Mouse (Mus musculus): ENCODE measurements around the gene Pygo1. TPM values are rescaled to one million over a fixed set of nuclear protein-coding genes. Genes with fewer than 3 reads are reported as not detected.

Gene Pygo1
- polyA plus RNA-seq, 1 experiment = 0.04 TPM

GRCm38 (mm10) chr9:72880225-72880960 lies 45.1 kb upstream of the Pygo1 start:
- no peaks in the 10 kb centered on the region for H3K36me3 ChIP-seq (ENCODE audit: control insufficient read depth, insufficient read depth)
- H3K79me2 ChIP-seq (ENCODE audit: control insufficient read depth, insufficient read depth) = no peaks in the 10 kb centered on the region
- TF ChIP-seq MAX (IDR thresholded peaks at IDR 0.05) (no peak), MYOD1 (IDR thresholded peaks at IDR 0.05; ENCODE audit: control insufficient read depth, insufficient read length, low read depth) (no peak), CEBPB (IDR thresholded peaks at IDR 0.05; ENCODE audit: low read depth) (no peak), USF1 (IDR thresholded peaks at IDR 0.05; ENCODE audit: low read depth) (no peak), FOSL1 (IDR thresholded peaks at IDR 0.05; ENCODE audit: insufficient read depth, low read length, poor library complexity, severe bottlenecking) (no peak), MYOG (IDR thresholded peaks at IDR 0.05; ENCODE audit: control insufficient read depth, extremely low read depth, insufficient read length) (no peak), CTCF (IDR thresholded peaks at IDR 0.05; ENCODE audit: control insufficient read depth, insufficient read depth, insufficient read length) (no peak)
- no peaks in the 10 kb centered on the region for H3K79me3 ChIP-seq (ENCODE audit: low read depth)
- H3ac ChIP-seq (ENCODE audit: control insufficient read depth, insufficient read length, low read depth) = no peak overlapping the region
- no peaks in the 10 kb centered on the region for H3K27me3 ChIP-seq (ENCODE audit: control insufficient read depth, insufficient read depth, insufficient read length)
- H3K4me3 ChIP-seq (ENCODE audit: insufficient read depth, poor library complexity, severe bottlenecking) = no peak overlapping the region

GRCm38 (mm10) chr9:72881026-72881768 lies 44.2 kb upstream of the Pygo1 start:
- TF ChIP-seq MYOG (IDR thresholded peaks at IDR 0.05; ENCODE audit: control insufficient read depth, extremely low read depth, insufficient read length) (no peak), CEBPB (IDR thresholded peaks at IDR 0.05; ENCODE audit: low read depth) (no peak), CTCF (IDR thresholded peaks at IDR 0.05; ENCODE audit: control insufficient read depth, insufficient read depth, insufficient read length) (no peak), USF1 (IDR thresholded peaks at IDR 0.05; ENCODE audit: low read depth) (no peak), MYOD1 (IDR thresholded peaks at IDR 0.05; ENCODE audit: control insufficient read depth, insufficient read length, low read depth) (no peak), FOSL1 (IDR thresholded peaks at IDR 0.05; ENCODE audit: insufficient read depth, low read length, poor library complexity, severe bottlenecking) (no peak), MAX (IDR thresholded peaks at IDR 0.05) (no peak)
- no peaks in the 10 kb centered on the region for H3K27me3 ChIP-seq (ENCODE audit: control insufficient read depth, insufficient read depth, insufficient read length)
- no peaks in the 10 kb centered on the region for H3K36me3 ChIP-seq (ENCODE audit: control insufficient read depth, insufficient read depth)
- H3K4me3 ChIP-seq (ENCODE audit: insufficient read depth, poor library complexity, severe bottlenecking) = no peak overlapping the region
- H3K79me3 ChIP-seq (ENCODE audit: low read depth) = no peaks in the 10 kb centered on the region
- no peaks in the 10 kb centered on the region for H3K79me2 ChIP-seq (ENCODE audit: control insufficient read depth, insufficient read depth)
- H3ac ChIP-seq (ENCODE audit: control insufficient read depth, insufficient read length, low read depth) = no peak overlapping the region

- Histone ChIP-seq H3K4me3 (ENCODE audit: insufficient read depth, poor library complexity, severe bottlenecking) (no peak overlapping the region), H3K79me3 (ENCODE audit: low read depth) (no peaks in the 10 kb centered on the region), H3K79me2 (ENCODE audit: control insufficient read depth, insufficient read depth) (no peaks in the 10 kb centered on the region), H3K36me3 (ENCODE audit: control insufficient read depth, insufficient read depth) (no peaks in the 10 kb centered on the region), H3ac (ENCODE audit: control insufficient read depth, insufficient read length, low read depth) (no peak overlapping the region), H3K27me3 (ENCODE audit: control insufficient read depth, insufficient read depth, insufficient read length) (no peaks in the 10 kb centered on the region)
- TF ChIP-seq MAX (IDR thresholded peaks at IDR 0.05) (no peak), USF1 (IDR thresholded peaks at IDR 0.05; ENCODE audit: low read depth) (no peak), FOSL1 (IDR thresholded peaks at IDR 0.05; ENCODE audit: insufficient read depth, low read length, poor library complexity, severe bottlenecking) (no peak), CTCF (IDR thresholded peaks at IDR 0.05; ENCODE audit: control insufficient read depth, insufficient read depth, insufficient read length) (no peak), MYOD1 (IDR thresholded peaks at IDR 0.05; ENCODE audit: control insufficient read depth, insufficient read length, low read depth) (no peak), MYOG (IDR thresholded peaks at IDR 0.05; ENCODE audit: control insufficient read depth, extremely low read depth, insufficient read length) (no peak), CEBPB (IDR thresholded peaks at IDR 0.05; ENCODE audit: low read depth) (no peak)
Measured at GRCm38 (mm10) chr9:72883940-72884339, 41.5 kb upstream of the Pygo1 start.

GRCm38 (mm10) chr9:72889777-72890176 lies 35.7 kb upstream of the Pygo1 start:
- no peak for TF ChIP-seq CEBPB (IDR thresholded peaks at IDR 0.05; ENCODE audit: low read depth)
- no peak for TF ChIP-seq MYOG (IDR thresholded peaks at IDR 0.05; ENCODE audit: control insufficient read depth, extremely low read depth, insufficient read length)
- TF ChIP-seq CTCF (IDR thresholded peaks at IDR 0.05; ENCODE audit: control insufficient read depth, insufficient read depth, insufficient read length) = no peak
- TF ChIP-seq MYOD1 (IDR thresholded peaks at IDR 0.05; ENCODE audit: control insufficient read depth, insufficient read length, low read depth) = no peak
- no peak for TF ChIP-seq USF1 (IDR thresholded peaks at IDR 0.05; ENCODE audit: low read depth)
- TF ChIP-seq MAX (IDR thresholded peaks at IDR 0.05) = no peak
- TF ChIP-seq FOSL1 (IDR thresholded peaks at IDR 0.05; ENCODE audit: insufficient read depth, low read length, poor library complexity, severe bottlenecking) = no peak
- no peaks in the 10 kb centered on the region for H3K36me3 ChIP-seq (ENCODE audit: control insufficient read depth, insufficient read depth)
- H3K4me3 ChIP-seq (ENCODE audit: insufficient read depth, poor library complexity, severe bottlenecking) = no peak overlapping the region
- no peaks in the 10 kb centered on the region for H3K79me2 ChIP-seq (ENCODE audit: control insufficient read depth, insufficient read depth)
- H3K27me3 ChIP-seq (ENCODE audit: control insufficient read depth, insufficient read depth, insufficient read length) = no peaks in the 10 kb centered on the region
- no peaks in the 10 kb centered on the region for H3K79me3 ChIP-seq (ENCODE audit: low read depth)
- no peak overlapping the region for H3ac ChIP-seq (ENCODE audit: control insufficient read depth, insufficient read length, low read depth)

- Histone ChIP-seq H3K27me3 (ENCODE audit: control insufficient read depth, insufficient read depth, insufficient read length) (no peaks in the 10 kb centered on the region), H3ac (ENCODE audit: control insufficient read depth, insufficient read length, low read depth) (no peak overlapping the region), H3K79me2 (ENCODE audit: control insufficient read depth, insufficient read depth) (no peaks in the 10 kb centered on the region), H3K4me3 (ENCODE audit: insufficient read depth, poor library complexity, severe bottlenecking) (no peak overlapping the region), H3K79me3 (ENCODE audit: low read depth) (no peaks in the 10 kb centered on the region), H3K36me3 (ENCODE audit: control insufficient read depth, insufficient read depth) (no peaks in the 10 kb centered on the region)
- TF ChIP-seq MYOG (IDR thresholded peaks at IDR 0.05; ENCODE audit: control insufficient read depth, extremely low read depth, insufficient read length) (no peak), USF1 (IDR thresholded peaks at IDR 0.05; ENCODE audit: low read depth) (no peak), MAX (IDR thresholded peaks at IDR 0.05) (no peak), CEBPB (IDR thresholded peaks at IDR 0.05; ENCODE audit: low read depth) (no peak)
Measured at GRCm38 (mm10) chr9:72890499-72891085, 34.9 kb upstream of the Pygo1 start.

Data from C2C12 (cell line).